Mouse (Mus musculus) kidney, embryonic 16.5 days (tissue): ENCODE results near the gene Usp17lc. TPM values are rescaled to one million over a fixed set of nuclear protein-coding genes. Genes with fewer than 3 reads are reported as not detected.
"Not testable (repeated sequence)": the region's sequence is repeated elsewhere in the genome, so short reads cannot be mapped to it uniquely, and the experiment has no call there.

ENCODE experiments used
- ATAC-seq: fragments of 200-750 bp; cut with Nextera tagmentation; 2 replicates; pipeline ENCODE4 v1.8.0; 2017; ENCODE audit warnings: moderate TSS enrichment; ENCODE audit not compliant: low FRiP score, low TSS enrichment
- H3K27ac ChIP-seq: fragments of 300-500 bp; sonication (generic); 2 replicates; pipeline ENCODE4 v1.5.1; 2014; ENCODE audit warnings: low read length
- H3K27me3 ChIP-seq: fragments of 300-500 bp; sonication (generic); 2 replicates; pipeline ENCODE4 v1.6.1; 2014; ENCODE audit warnings: low read length, control low read depth, mixed read lengths; ENCODE audit not compliant: insufficient read depth
- H3K36me3 ChIP-seq: fragments of 300-500 bp; sonication (generic); 2 replicates; pipeline ENCODE4 v1.6.1; 2014; ENCODE audit warnings: low read length, control low read depth, mixed read lengths; ENCODE audit not compliant: insufficient read depth
- H3K4me1 ChIP-seq: fragments of 300-500 bp; sonication (generic); 2 replicates; pipeline ENCODE4 v1.6.1; 2014; ENCODE audit warnings: low read length, control low read depth, mixed read lengths; ENCODE audit not compliant: insufficient read depth
- H3K4me2 ChIP-seq: fragments of 300-500 bp; sonication (generic); replicated peaks from 2 replicates; pipeline ENCODE4 v1.6.1; 2014; ENCODE audit warnings: low read depth, low read length
- H3K4me3 ChIP-seq: fragments of 300-500 bp; sonication (generic); 2 replicates; pipeline ENCODE4 v1.5.1; 2014; ENCODE audit warnings: mild to moderate bottlenecking, low read length
- H3K9ac ChIP-seq: fragments of 300-500 bp; sonication (generic); replicated peaks from 2 replicates; pipeline ENCODE4 v1.6.1; 2014; ENCODE audit warnings: low read length
- H3K9me3 ChIP-seq: fragments of 300-500 bp; sonication (generic); 2 replicates; pipeline ENCODE4 v1.6.1; 2016; ENCODE audit warnings: low read length, control low read depth
- WGBS: fragments of 180-500 bp; shearing (Covaris S2); extraction: QIAGEN DNeasy Blood & Tissue Kit; methylation state at CpG from one replicate; pipeline ENCODE4 v1.1.7; 2014; 5-methylcytosine and 5-hydroxymethylcytosine counted together
- microRNA-seq: library from miRNA; unstranded; fragments of <30 nt; microRNA quantifications from one replicate; pipeline ENCODE4, GENCODE M21; 2016
- polyA plus RNA-seq: library from polyadenylated mRNA; unstranded; fragments of >200 nt; fragmentation: Nextera tagmentation; extraction: Ambion mirVana; gene quantifications from 2 replicates; pipeline ENCODE4 v1.2.1, GENCODE M21; 2015

The Usp17lc gene
- polyA plus RNA-seq, result not detected in 2 replicates

- not testable (repeated sequence) for H3K4me1 ChIP-seq, H3K4me2 ChIP-seq, H3K36me3 ChIP-seq, H3K27ac ChIP-seq, H3K9me3 ChIP-seq, ATAC-seq, H3K4me3 ChIP-seq, H3K27me3 ChIP-seq, H3K9ac ChIP-seq
- 73% methylated on average over 1 of the region's 1 CpGs for WGBS
Measured at GRCm38 (mm10) chr7:103414772-103415171, at the start of gene Usp17lc. Usp17lc (plus strand) TSS chr7:103415072.

- Histone ChIP-seq H3K9me3 (no peaks in the 10 kb centered on the region), H3K4me1 (no peaks in the 10 kb centered on the region), H3K4me2 (no peak within 1 kb of the TSS), H3K27ac (no peak within 1 kb of the TSS), H3K4me3 (no peak within 1 kb of the TSS), H3K9ac (no peak within 1 kb of the TSS), H3K36me3 (no peaks in the 10 kb centered on the region), H3K27me3 (no peaks in the 10 kb centered on the region)
- no peak for ATAC-seq
Measured at GRCm38 (mm10) chr7:103386077-103386476, 28.8 kb upstream of the Usp17lc start, which contains the start of gene Olfr603. Olfr603 (minus strand) TSS chr7:103386177.

GRCm38 (mm10) chr7:103397758-103398157 lies 17.1 kb upstream of the Usp17lc start:
- no peak overlapping the region for H3K4me3 ChIP-seq
- H3K36me3 ChIP-seq, result no peaks in the 10 kb centered on the region
- ATAC-seq, result no peak
- H3K27me3 ChIP-seq, result no peaks in the 10 kb centered on the region
- no peaks in the 10 kb centered on the region for H3K9me3 ChIP-seq
- no peak overlapping the region for H3K4me2 ChIP-seq
- H3K4me1 ChIP-seq, result no peaks in the 10 kb centered on the region
- H3K27ac ChIP-seq, result no peak overlapping the region
- H3K9ac ChIP-seq, result no peak overlapping the region

- Histone ChIP-seq H3K9ac (no peak overlapping the region), H3K9me3 (no peaks in the 10 kb centered on the region), H3K36me3 (no peaks in the 10 kb centered on the region), H3K4me1 (no peaks in the 10 kb centered on the region), H3K27ac (no peak overlapping the region), H3K4me2 (no peak overlapping the region), H3K4me3 (no peak overlapping the region), H3K27me3 (no peaks in the 10 kb centered on the region)
- 6% methylated on average over 1 of the region's 1 CpGs for WGBS
- ATAC-seq, result no peak
Measured at GRCm38 (mm10) chr7:103398981-103399380, 15.9 kb upstream of the Usp17lc start.

- not testable (repeated sequence) for H3K27ac ChIP-seq, H3K4me1 ChIP-seq, H3K36me3 ChIP-seq, H3K4me3 ChIP-seq, ATAC-seq, H3K9ac ChIP-seq, H3K4me2 ChIP-seq, H3K9me3 ChIP-seq, H3K27me3 ChIP-seq
- 69% methylated on average over 3 of the region's 3 CpGs for WGBS
Measured at GRCm38 (mm10) chr7:103406521-103407055, 8.3 kb upstream of the Usp17lc start.

- H3K36me3 ChIP-seq, result no peaks in the 10 kb centered on the region
- WGBS, result 93% methylated on average over 1 of the region's 1 CpGs
- no peak within 1 kb of the TSS for H3K4me3 ChIP-seq
- H3K27me3 ChIP-seq, result no peaks in the 10 kb centered on the region
- no peak within 1 kb of the TSS for H3K4me2 ChIP-seq
- ATAC-seq, result no peak
- H3K9me3 ChIP-seq, result no peaks in the 10 kb centered on the region
- no peaks in the 10 kb centered on the region for H3K4me1 ChIP-seq
- no peak within 1 kb of the TSS for H3K9ac ChIP-seq
- H3K27ac ChIP-seq, result no peak within 1 kb of the TSS
Measured at GRCm38 (mm10) chr7:103445339-103445738, 30.5 kb downstream of the Usp17lc start, which contains the start of gene Olfr605. Olfr605 (minus strand) TSS chr7:103445439.

- Histone ChIP-seq H3K4me3 (no peak within 1 kb of the TSS), H3K9ac (no peak within 1 kb of the TSS), H3K9me3 (no peaks in the 10 kb centered on the region), H3K27me3 (no peaks in the 10 kb centered on the region), H3K4me1 (no peaks in the 10 kb centered on the region), H3K27ac (no peak within 1 kb of the TSS), H3K36me3 (no peaks in the 10 kb centered on the region), H3K4me2 (no peak within 1 kb of the TSS)
- ATAC-seq, result no peak
- WGBS, result 94% methylated on average over 2 of the region's 2 CpGs
Measured at GRCm38 (mm10) chr7:103448746-103449145, 33.9 kb downstream of the Usp17lc start, which contains the start of gene Olfr606. Olfr606 (plus strand) TSS chr7:103449046.

GRCm38 (mm10) chr7:103460590-103460989 lies 45.7 kb downstream of the Usp17lc start:
- Histone ChIP-seq H3K36me3 (no peaks in the 10 kb centered on the region), H3K4me3 (no peak overlapping the region), H3K9me3 (no peaks in the 10 kb centered on the region), H3K27me3 (no peaks in the 10 kb centered on the region), H3K9ac (no peak overlapping the region), H3K27ac (no peak overlapping the region), H3K4me2 (no peak overlapping the region), H3K4me1 (no peaks in the 10 kb centered on the region)
- WGBS, result 85% methylated on average over 5 of the region's 5 CpGs
- ATAC-seq, result no peak

Small RNA genes within 50 kb of the gene (microRNA-seq; reads per million reads assigned to microRNA genes)
- gene Gm25774, result not detected

Other genes starting within 250 kb of the Usp17lc start
- not detected in 2 replicates for gene Olfr591, start 236.7 kb upstream of the Usp17lc start, polyA plus RNA-seq
- gene Olfr592, start 230.3 kb upstream of the Usp17lc start, polyA plus RNA-seq, result not detected in 2 replicates
- not detected in 2 replicates for gene Olfr593, start 203.2 kb upstream of the Usp17lc start, polyA plus RNA-seq
- gene Olfr594, start 198.1 kb upstream of the Usp17lc start, polyA plus RNA-seq, result not detected in 2 replicates
- not detected in 2 replicates for gene Usp17ld, start 162.6 kb upstream of the Usp17lc start, polyA plus RNA-seq
- not detected in 2 replicates for gene Olfr596, start 109.4 kb upstream of the Usp17lc start, polyA plus RNA-seq
- gene Olfr597, start 98.8 kb upstream of the Usp17lc start, polyA plus RNA-seq, result not detected in 2 replicates
- not detected in 2 replicates for gene Olfr598, start 91.5 kb upstream of the Usp17lc start, polyA plus RNA-seq
- gene Olfr599, start 79.2 kb upstream of the Usp17lc start, polyA plus RNA-seq, result not detected in 2 replicates
- not detected in 2 replicates for gene Olfr600, start 65.4 kb upstream of the Usp17lc start, polyA plus RNA-seq
- gene Olfr601, start 52.4 kb upstream of the Usp17lc start, polyA plus RNA-seq, result not detected in 2 replicates
- gene Olfr603, start 28.9 kb upstream of the Usp17lc start, polyA plus RNA-seq, result not detected in 2 replicates
- gene Olfr605, start 30.4 kb downstream of the Usp17lc start, polyA plus RNA-seq, result not detected in 2 replicates
- not detected in 2 replicates for gene Olfr606, start 34.0 kb downstream of the Usp17lc start, polyA plus RNA-seq
- gene Olfr607, start 49.1 kb downstream of the Usp17lc start, polyA plus RNA-seq, result not detected in 2 replicates
- not detected in 2 replicates for gene Olfr608, start 54.8 kb downstream of the Usp17lc start, polyA plus RNA-seq
- not detected in 2 replicates for gene Olfr609, start 83.0 kb downstream of the Usp17lc start, polyA plus RNA-seq
- not detected in 2 replicates for gene Olfr610, start 97.0 kb downstream of the Usp17lc start, polyA plus RNA-seq
- gene Olfr611, start 105.8 kb downstream of the Usp17lc start, polyA plus RNA-seq, result not detected in 2 replicates
- not detected in 2 replicates for gene Olfr612, start 127.6 kb downstream of the Usp17lc start, polyA plus RNA-seq
- not detected in 2 replicates for gene Olfr613, start 133.0 kb downstream of the Usp17lc start, polyA plus RNA-seq
- gene Olfr615, start 141.0 kb downstream of the Usp17lc start, polyA plus RNA-seq, result not detected in 2 replicates
- not detected in 2 replicates for gene Olfr616, start 154.1 kb downstream of the Usp17lc start, polyA plus RNA-seq
- not detected in 2 replicates for gene Olfr617, start 158.0 kb downstream of the Usp17lc start, polyA plus RNA-seq
- not detected in 2 replicates for gene Olfr618, start 175.0 kb downstream of the Usp17lc start, polyA plus RNA-seq
- not detected in 2 replicates for gene Olfr619, start 185.5 kb downstream of the Usp17lc start, polyA plus RNA-seq
- gene Olfr620, start 197.5 kb downstream of the Usp17lc start, polyA plus RNA-seq, result not detected in 2 replicates
- not detected in 2 replicates for gene Olfr622, start 227.6 kb downstream of the Usp17lc start, polyA plus RNA-seq
- not detected in 2 replicates for gene Olfr623, start 248.6 kb downstream of the Usp17lc start, polyA plus RNA-seq